Mouse (Mus musculus) effector memory CD4-positive, alpha-beta T cell, adult 7 months (primary cell): ENCODE data around the gene Hsbp1. TPM values are rescaled to one million over a fixed set of nuclear protein-coding genes. Genes with fewer than 3 reads are reported as not detected.

ENCODE experiments used
- polyA plus RNA-seq: library from polyadenylated mRNA; unstranded; fragments of 100-300 nt; shearing (Covaris generic); gene quantifications from one replicate; pipeline ENCODE4 v1.2.1, GENCODE M21; 2017

Hsbp1 gene
- 76.1 TPM for polyA plus RNA-seq

DNA sequence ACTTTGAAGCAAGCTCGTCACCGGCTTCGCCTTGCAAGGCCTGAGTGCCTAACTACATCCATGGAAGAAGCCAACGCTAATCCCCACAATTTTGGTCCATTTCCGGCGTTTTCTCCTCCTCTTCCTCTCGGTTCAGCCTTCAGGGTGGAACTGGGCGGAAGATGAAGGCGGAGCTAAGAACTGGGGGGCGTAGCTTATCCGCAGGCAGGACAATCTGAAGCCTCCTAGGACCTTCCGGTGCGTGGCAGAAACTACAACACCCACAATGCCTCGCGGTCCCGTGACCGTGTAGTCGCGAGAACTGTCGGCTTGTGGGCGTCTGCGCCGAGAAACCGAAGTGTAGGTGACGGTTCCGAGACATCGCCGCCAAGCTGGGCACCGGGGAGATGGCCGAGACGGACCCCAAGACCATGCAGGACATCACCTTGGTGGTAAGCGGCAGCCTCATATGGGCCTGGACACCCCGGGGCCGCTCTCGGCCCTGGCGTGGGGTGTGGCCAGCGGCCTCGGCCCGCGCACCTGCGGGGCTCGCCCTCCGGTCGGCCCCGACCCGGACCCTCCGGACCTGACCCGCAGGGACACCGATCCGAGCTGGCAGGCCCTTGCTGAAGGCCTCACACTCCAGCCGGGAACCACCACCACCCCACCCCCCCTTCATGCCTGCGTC is at the start of gene Hsbp1:
Gene Hsbp1 (plus strand): TSS at position 299 of the 667 bp plus-strand sequence.

DNA sequence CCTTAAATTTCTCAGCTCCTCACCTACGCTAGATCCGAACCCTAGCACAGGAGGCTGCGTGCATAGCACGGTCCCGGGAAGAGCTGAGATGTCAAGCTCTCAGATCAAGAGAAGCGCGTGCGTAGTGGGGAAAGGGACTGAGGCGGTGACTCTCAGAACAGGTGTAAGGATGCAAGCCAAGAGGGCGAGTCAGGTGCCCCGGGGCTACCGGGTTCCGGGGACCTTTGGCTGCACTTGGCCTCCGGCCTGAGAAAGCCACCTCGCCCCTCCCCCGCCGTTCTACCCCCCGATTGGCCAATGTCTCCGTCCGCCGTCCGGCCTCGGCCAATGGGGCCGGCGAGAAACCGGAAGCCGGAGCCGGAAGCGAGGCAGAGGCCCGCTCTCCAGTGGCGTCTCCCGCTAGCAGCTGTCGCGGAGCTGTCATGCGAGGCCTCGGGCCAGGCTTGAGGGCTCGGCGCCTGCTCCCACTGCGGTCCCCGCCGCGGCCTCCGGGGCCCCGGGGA is 50.3 kb downstream of the Hsbp1 start, which contains the start of gene Mlycd:
Gene Mlycd (plus strand): TSS at position 355 of the 503 bp plus-strand sequence.

Other genes starting within 250 kb of the Hsbp1 start
- 16.8 TPM for gene Mlycd, start 50.4 kb downstream of the Hsbp1 start, polyA plus RNA-seq
- gene Osgin1, start 89.6 kb downstream of the Hsbp1 start, polyA plus RNA-seq, result 7.0 TPM
- gene Necab2, start 102.2 kb downstream of the Hsbp1 start, polyA plus RNA-seq, result not detected
- not detected for gene Slc38a8, start 157.2 kb downstream of the Hsbp1 start, polyA plus RNA-seq
- gene Mbtps1, start 214.2 kb downstream of the Hsbp1 start, polyA plus RNA-seq, result 65.0 TPM
- gene Hsdl1, start 230.7 kb downstream of the Hsbp1 start, polyA plus RNA-seq, result 60.7 TPM
- not detected for gene Dnaaf1, start 230.7 kb downstream of the Hsbp1 start, polyA plus RNA-seq